Mouse (Mus musculus): ENCODE data around the gene Cpa5. TPM values are rescaled to one million over a fixed set of nuclear protein-coding genes. Genes with fewer than 3 reads are reported as not detected.

The Cpa5 gene
- not detected for total RNA-seq (2023)

DNA sequence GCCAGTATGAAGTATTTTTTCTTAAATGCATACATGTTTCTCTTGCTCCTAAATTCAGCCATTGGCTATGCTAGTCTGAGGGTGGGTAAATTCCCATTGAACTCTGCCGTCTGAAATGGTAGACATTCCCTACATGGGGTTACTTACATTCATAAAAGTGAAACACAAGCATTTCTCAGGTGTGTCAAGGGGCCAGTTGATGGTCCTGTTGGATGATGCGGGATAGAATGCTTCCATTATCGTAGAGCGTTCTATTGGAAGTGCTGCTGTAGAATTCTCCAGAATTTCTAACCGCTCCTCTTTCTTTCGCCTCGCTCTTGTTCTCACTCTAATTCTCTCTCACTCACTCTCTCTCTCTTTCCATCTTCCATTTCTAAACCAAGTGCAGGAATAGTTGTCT, at the start of gene Cpa5:
Cpa5 (plus strand) TSS at position 301 of the 400 bp plus-strand sequence.

DNA sequence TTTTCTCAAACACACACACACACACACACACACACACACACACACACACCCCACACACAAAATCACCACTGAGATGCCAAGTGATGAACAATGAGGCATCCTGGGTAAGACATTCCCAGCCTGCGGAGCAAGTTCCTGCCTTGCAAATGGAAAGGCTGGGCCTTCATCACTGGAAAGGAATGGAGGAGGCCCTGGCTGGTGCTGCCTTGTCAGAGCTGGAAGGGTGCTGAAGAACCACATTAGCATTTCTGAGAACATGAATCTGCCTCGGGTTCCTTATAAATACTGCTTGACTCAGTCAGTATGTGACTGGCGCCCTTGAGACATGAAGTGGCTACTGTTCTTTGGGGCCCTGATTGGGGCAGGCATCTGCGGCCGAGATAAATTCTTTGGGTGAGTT, 42.7 kb upstream of the Cpa5 start, which contains the start of gene Cpa4:
Cpa4 (plus strand) TSS at position 301 of the 400 bp plus-strand sequence.

DNA sequence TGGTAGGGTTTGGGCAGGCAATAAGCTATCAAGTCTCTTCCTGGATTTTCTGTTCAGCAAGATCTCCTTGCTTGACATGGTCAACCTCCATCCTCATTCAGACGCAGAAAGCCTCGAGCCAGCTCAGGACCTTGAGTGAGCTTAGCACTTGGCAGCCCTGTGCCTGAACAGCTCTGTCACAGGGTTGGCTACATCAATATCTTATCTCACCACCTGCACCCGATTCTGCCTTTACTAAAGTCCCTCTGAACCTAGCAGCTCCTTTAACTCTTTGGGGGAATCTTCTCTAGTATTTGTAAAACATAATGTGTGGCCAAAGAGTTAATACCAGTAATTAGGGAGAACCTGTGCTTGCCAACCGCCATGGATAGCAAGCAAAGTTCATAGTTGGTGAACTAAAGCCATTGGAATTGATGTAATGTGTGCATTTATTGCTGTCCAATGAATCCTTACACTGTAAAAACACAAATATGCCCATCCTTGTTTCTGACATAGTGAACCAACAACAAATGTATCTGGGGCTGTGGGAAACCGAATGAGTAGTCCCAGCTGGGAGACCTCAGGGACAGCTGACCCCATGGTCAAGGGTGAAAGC, 28.0 kb downstream of the Cpa5 start, which contains the start of gene Cpa1:
Cpa1 (plus strand) TSS at position 545 of the 595 bp plus-strand sequence.

Other genes with a start within 250 kb of the Cpa5 start
- 30.3 TPM for gene Zc3hc1, start 220.0 kb upstream of the Cpa5 start, total RNA-seq (2023)
- gene Klhdc10, start 209.1 kb upstream of the Cpa5 start, total RNA-seq (2023) = 20.9 TPM
- 41.0 TPM for gene Tmem209, start 101.2 kb upstream of the Cpa5 start, total RNA-seq (2023)
- gene Ssmem1, start 101.2 kb upstream of the Cpa5 start, total RNA-seq (2023) = 2.6 TPM
- gene Cpa2, start 69.4 kb upstream of the Cpa5 start, total RNA-seq (2023) = not detected
- not detected for gene Cpa4, start 42.6 kb upstream of the Cpa5 start, total RNA-seq (2023)
- gene Cpa1, start 28.2 kb downstream of the Cpa5 start, total RNA-seq (2023) = 0.74 TPM
- 14.0 TPM for gene Cep41, start 82.7 kb downstream of the Cpa5 start, total RNA-seq (2023)
- not detected for gene Mest, start 112.5 kb downstream of the Cpa5 start, total RNA-seq (2023)

Measured in CD4-positive naive resting alpha-beta T cell, adult 57 days (primary cell).